Mouse (Mus musculus) MEL (cell line): ENCODE data around the gene Pla2g6. TPM values are rescaled to one million over a fixed set of nuclear protein-coding genes. Genes with fewer than 3 reads are reported as not detected.

Experiments used
- DNase-seq: peaks from one replicate; pipeline ENCODE4 v3.0.0; 2011; ENCODE audit warnings: low read depth, low spot score
- H3K27ac ChIP-seq: 2 replicates; pipeline ENCODE4 v1.5.1; 2012; ENCODE audit warnings: low read depth, mild to moderate bottlenecking, control low read depth, low read length, moderate library complexity; ENCODE audit not compliant: control insufficient read depth
- H3K27me3 ChIP-seq, 2 experiments: fragments of 150-350 bp in 1 of 2; sonication (generic) in 1 of 2; 2 replicates each; pipeline ENCODE4 v1.6.1; 2012; ENCODE audit warnings: low read length in 2 of 2, mild to moderate bottlenecking in 2 of 2, improper control_type of control experiment in 1 of 2, moderate library complexity in 1 of 2; ENCODE audit not compliant: insufficient read depth in 2 of 2, control insufficient read depth in 1 of 2
- H3K36me3 ChIP-seq, 2 experiments: 2 replicates each; pipeline ENCODE4 v1.6.1; 2012 to 2014; ENCODE audit warnings: low read length in 2 of 2, improper control_type of control experiment in 1 of 2, inconsistent platforms in 1 of 2, mild to moderate bottlenecking in 1 of 2; ENCODE audit not compliant: insufficient read depth in 2 of 2, control insufficient read depth in 1 of 2
- H3K4me1 ChIP-seq, 2 experiments: fragments of 150-350 bp in 1 of 2; sonication (generic) in 1 of 2; 2 replicates each; pipeline ENCODE4 v1.6.1; 2012; ENCODE audit warnings: low read length in 2 of 2, improper control_type of control experiment in 1 of 2, mild to moderate bottlenecking in 1 of 2; ENCODE audit not compliant: insufficient read depth in 2 of 2, control insufficient read depth in 1 of 2
- H3K4me3 ChIP-seq, 2 experiments: fragments of 150-350 bp in 1 of 2; sonication (generic) in 1 of 2; 2 replicates each; pipeline ENCODE4 v1.5.1; 2012; ENCODE audit warnings: low read depth in 2 of 2, low read length in 2 of 2, mild to moderate bottlenecking in 2 of 2, moderate library complexity in 2 of 2, control low read depth in 1 of 2, improper control_type of control experiment in 1 of 2; ENCODE audit not compliant: control insufficient read depth in 1 of 2, insufficient read depth in 1 of 2
- H3K79me2 ChIP-seq: 2 replicates; pipeline ENCODE4 v1.6.1; 2012; ENCODE audit warnings: mild to moderate bottlenecking, low read length, moderate library complexity; ENCODE audit not compliant: control insufficient read depth, poor library complexity, insufficient read depth
- H3K9ac ChIP-seq: 2 replicates; pipeline ENCODE4 v1.6.1; 2012; ENCODE audit warnings: low read depth, mild to moderate bottlenecking, control low read depth, low read length, moderate library complexity; ENCODE audit not compliant: control insufficient read depth, poor library complexity, severe bottlenecking
- H3K9me3 ChIP-seq: fragments of 150-350 bp; sonication (generic); replicated peaks from 2 replicates; pipeline ENCODE4 v1.6.1; 2012; ENCODE audit warnings: mild to moderate bottlenecking, low read length, improper control_type of control experiment, moderate library complexity; ENCODE audit not compliant: insufficient read depth
- BHLHE40 ChIP-seq: IDR thresholded peaks from 2 replicates; pipeline ENCODE4 v1.6.1; 2012; ENCODE audit warnings: low read depth, mild to moderate bottlenecking, inconsistent platforms, low read length, improper control_type of control experiment, borderline replicate concordance
- EP300 ChIP-seq, 2 experiments: IDR thresholded peaks; 2 replicates each; pipeline ENCODE4 v1.6.1; 2011; ENCODE audit warnings: improper control_type of control experiment in 2 of 2, low read length in 2 of 2, low read depth in 1 of 2, mild to moderate bottlenecking in 1 of 2
- ETS1 ChIP-seq: IDR thresholded peaks from 2 replicates; pipeline ENCODE4 v1.6.1; 2012; ENCODE audit warnings: low read depth, mild to moderate bottlenecking, inconsistent platforms, low read length, improper control_type of control experiment, moderate library complexity
- HCFC1 ChIP-seq: IDR thresholded peaks from 2 replicates; pipeline ENCODE4 v1.6.1; 2012; ENCODE audit warnings: low read depth, mild to moderate bottlenecking, inconsistent platforms, low read length, improper control_type of control experiment, moderate library complexity
- JUND ChIP-seq: IDR thresholded peaks from 2 replicates; pipeline ENCODE4 v1.6.1; 2011; ENCODE audit warnings: low read depth, mild to moderate bottlenecking, improper control_type of control experiment, low read length
- MAFK ChIP-seq: IDR thresholded peaks from 2 replicates; pipeline ENCODE4 v1.6.1; 2011; ENCODE audit warnings: low read depth, mild to moderate bottlenecking, low read length, improper control_type of control experiment, borderline replicate concordance
- MAX ChIP-seq: IDR thresholded peaks from 2 replicates; pipeline ENCODE4 v1.6.1; 2011; ENCODE audit warnings: low read length, improper control_type of control experiment
- MEF2A ChIP-seq: IDR thresholded peaks from 2 replicates; pipeline ENCODE4 v1.6.1; 2014; ENCODE audit warnings: low read depth, mild to moderate bottlenecking, inconsistent platforms, low read length, improper control_type of control experiment; ENCODE audit not compliant: poor library complexity, insufficient replicate concordance, severe bottlenecking; ENCODE audit errors: extremely low read depth
- MXI1 ChIP-seq: IDR thresholded peaks from 2 replicates; pipeline ENCODE4 v1.6.1; 2011; ENCODE audit warnings: mild to moderate bottlenecking, low read depth, low read length, improper control_type of control experiment
- MYC ChIP-seq: IDR thresholded peaks from 2 replicates; pipeline ENCODE4 v1.6.1; 2011; ENCODE audit warnings: low read depth, mild to moderate bottlenecking, low read length, improper control_type of control experiment, moderate library complexity
- NRF1 ChIP-seq: IDR thresholded peaks from 2 replicates; pipeline ENCODE4 v1.6.1; 2014; ENCODE audit warnings: low read depth, mild to moderate bottlenecking, inconsistent platforms, low read length, improper control_type of control experiment, moderate library complexity; ENCODE audit not compliant: poor library complexity, insufficient read depth, severe bottlenecking
- POLR2AphosphoS5 ChIP-seq: IDR thresholded peaks from 2 replicates; pipeline ENCODE4 v1.6.1; 2012; ENCODE audit warnings: low read depth, borderline replicate concordance, mild to moderate bottlenecking, inconsistent platforms, low read length, moderate library complexity, mixed read lengths
- SIN3A ChIP-seq: IDR thresholded peaks from 2 replicates; pipeline ENCODE4 v1.6.1; 2012; ENCODE audit warnings: low read length, improper control_type of control experiment, inconsistent platforms
- USF1 ChIP-seq: IDR thresholded peaks from 2 replicates; pipeline ENCODE4 v1.6.1; 2014; ENCODE audit warnings: low read depth, mild to moderate bottlenecking, inconsistent platforms, low read length, improper control_type of control experiment, moderate library complexity
- polyA plus RNA-seq, 2 experiments: library from polyadenylated mRNA; stranded (reverse) in 1 of 2; unstranded in 1 of 2; fragments of >175 nt in 1 of 2; fragments of >200 nt in 1 of 2; gene quantifications; 2 replicates each; pipeline versions ENCODE4 v1.2.1 to v1.2.4; 2012; ENCODE audit warnings: low replicate concordance in 2 of 2, low read depth in 1 of 2; ENCODE audit not compliant: insufficient read length in 2 of 2, insufficient read depth in 1 of 2, missing spikeins in 1 of 2
- total RNA-seq: library from RNA; depleted of rRNA; stranded (reverse); fragments of 300-350 nt; gene quantifications from 2 replicates; pipeline ENCODE4 v1.2.3, GENCODE M21; 2012

Gene Pla2g6
- total and polyA plus RNA-seq, 3 experiments: 11.8 to 24.7 TPM; not detected in 1

GRCm38 (mm10) chr15:79348651-79349050 lies 20.5 kb upstream of the Pla2g6 start:
- no peaks in the 10 kb centered on the region for H3K36me3 ChIP-seq
- no peaks in the 10 kb centered on the region; the same call in 1 of the 2 replicates for H3K79me2 ChIP-seq
- H3K9ac ChIP-seq: peak overlapping the region; percentile 80
- H3K27me3 ChIP-seq: no peaks in the 10 kb centered on the region
- H3K4me3 ChIP-seq: peak overlapping the region; percentile 83 to 98
- H3K4me1 ChIP-seq: peaks cover 4 to 8% of the 10 kb centered on the region in 2 experiments; a peak in 2 of 4 replicates
- H3K27ac ChIP-seq: no peak overlapping the region
- TF ChIP-seq MEF2A (no peak), MAX (no peak)
- TF ChIP-seq, all 39 proteins: peak for 0
- H3K9me3 ChIP-seq: no peaks in the 10 kb centered on the region
- DNase-seq: no peak

- Histone ChIP-seq H3K79me2 (no peaks in the 10 kb centered on the region; the same call in 1 of the 2 replicates), H3K9me3 (no peaks in the 10 kb centered on the region), H3K36me3 (no peaks in the 10 kb centered on the region), H3K27ac (peak overlapping the region; percentile 64; the same call in 1 of the 2 replicates), H3K9ac (peak overlapping the region; percentile 80), H3K4me3 (peak overlapping the region; percentile 83 to 98), H3K4me1 (peaks cover 4 to 11% of the 10 kb centered on the region in 2 experiments; a peak in 3 of 4 replicates), H3K27me3 (no peaks in the 10 kb centered on the region)
- TF ChIP-seq MEF2A (no peak), USF1 (0 out of 2 replicates have a peak, but pooled peaks have one; percentile 14), HCFC1 (peak; percentile 42), MXI1 (peak; percentile 94), POLR2AphosphoS5 (no peak), NRF1 (0 out of 2 replicates have a peak, but pooled peaks have one; percentile 20), SIN3A (peak; percentile 91), ETS1 (peak; percentile 21; the same call in 1 of the 2 replicates), EP300 (IDR thresholded peaks at IDR 0.05; ENCODE audit: low read depth in 1 of 2, low read length in 2 of 2) (no peak), MAFK (no peak), BHLHE40 (peak; percentile 19; the same call in 1 of the 2 replicates), MYC (0 out of 2 replicates have a peak, but pooled peaks have one; percentile 15), JUND (no peak)
- DNase-seq: peak; percentile 93
Observed at GRCm38 (mm10) chr15:79347845-79348506, 19.8 kb upstream of the Pla2g6 start.
